Mouse (Mus musculus) midbrain, embryonic 16.5 days (tissue): ENCODE measurements around the gene Adprhl2. TPM values are rescaled to one million over a fixed set of nuclear protein-coding genes. Genes with fewer than 3 reads are reported as not detected.

Source experiments
- ATAC-seq: fragments of 200-750 bp; cut with Nextera tagmentation; 2 replicates; pipeline ENCODE4 v1.8.0; 2017; ENCODE audit warnings: moderate TSS enrichment
- H3K27ac ChIP-seq: fragments of 300-500 bp; sonication (generic); 2 replicates; pipeline ENCODE4 v1.5.1; 2014; ENCODE audit warnings: mild to moderate bottlenecking, low read length, mixed read lengths
- H3K27me3 ChIP-seq: fragments of 300-500 bp; sonication (generic); 2 replicates; pipeline ENCODE4 v1.6.1; 2014; ENCODE audit warnings: low read depth, low read length, mixed read lengths; ENCODE audit not compliant: control insufficient read depth, insufficient read depth
- H3K36me3 ChIP-seq: fragments of 300-500 bp; sonication (generic); 2 replicates; pipeline ENCODE4 v1.6.1; 2014; ENCODE audit warnings: mild to moderate bottlenecking, low read length, moderate library complexity, mixed read lengths; ENCODE audit not compliant: control insufficient read depth, insufficient read depth
- H3K4me1 ChIP-seq: fragments of 300-500 bp; sonication (generic); 2 replicates; pipeline ENCODE4 v1.6.1; 2014; ENCODE audit warnings: mild to moderate bottlenecking, low read length, mixed read lengths; ENCODE audit not compliant: control insufficient read depth, insufficient read depth
- H3K4me2 ChIP-seq: fragments of 300-500 bp; sonication (generic); 2 replicates; pipeline ENCODE4 v1.6.1; 2014; ENCODE audit warnings: mild to moderate bottlenecking, low read length, mixed read lengths
- H3K4me3 ChIP-seq: fragments of 300-500 bp; sonication (generic); 2 replicates; pipeline ENCODE4 v1.5.1; 2014; ENCODE audit warnings: low read depth, mild to moderate bottlenecking, low read length, moderate library complexity, mixed read lengths
- H3K9ac ChIP-seq: fragments of 300-500 bp; sonication (generic); 2 replicates; pipeline ENCODE4 v1.6.1; 2014; ENCODE audit warnings: low read depth, low read length, mixed read lengths
- H3K9me3 ChIP-seq: fragments of 300-500 bp; sonication (generic); replicated peaks from 2 replicates; pipeline ENCODE4 v1.6.1; 2014; ENCODE audit warnings: mild to moderate bottlenecking, low read length, mixed read lengths; ENCODE audit not compliant: control insufficient read depth, poor library complexity, severe bottlenecking
- WGBS: fragments of 180-500 bp; shearing (Covaris S2); extraction: QIAGEN DNeasy Blood & Tissue Kit; methylation state at CpG from one replicate; pipeline ENCODE4 v1.1.7; 2014; 5-methylcytosine and 5-hydroxymethylcytosine counted together
- polyA plus RNA-seq: library from polyadenylated mRNA; unstranded; fragments of >200 nt; fragmentation: Nextera tagmentation; extraction: Ambion mirVana; gene quantifications from 2 replicates; pipeline ENCODE4 v1.2.1, GENCODE M21; 2015

The Adprhl2 gene
- polyA plus RNA-seq: 83.9 and 87.5 TPM in 2 replicates

DNA sequence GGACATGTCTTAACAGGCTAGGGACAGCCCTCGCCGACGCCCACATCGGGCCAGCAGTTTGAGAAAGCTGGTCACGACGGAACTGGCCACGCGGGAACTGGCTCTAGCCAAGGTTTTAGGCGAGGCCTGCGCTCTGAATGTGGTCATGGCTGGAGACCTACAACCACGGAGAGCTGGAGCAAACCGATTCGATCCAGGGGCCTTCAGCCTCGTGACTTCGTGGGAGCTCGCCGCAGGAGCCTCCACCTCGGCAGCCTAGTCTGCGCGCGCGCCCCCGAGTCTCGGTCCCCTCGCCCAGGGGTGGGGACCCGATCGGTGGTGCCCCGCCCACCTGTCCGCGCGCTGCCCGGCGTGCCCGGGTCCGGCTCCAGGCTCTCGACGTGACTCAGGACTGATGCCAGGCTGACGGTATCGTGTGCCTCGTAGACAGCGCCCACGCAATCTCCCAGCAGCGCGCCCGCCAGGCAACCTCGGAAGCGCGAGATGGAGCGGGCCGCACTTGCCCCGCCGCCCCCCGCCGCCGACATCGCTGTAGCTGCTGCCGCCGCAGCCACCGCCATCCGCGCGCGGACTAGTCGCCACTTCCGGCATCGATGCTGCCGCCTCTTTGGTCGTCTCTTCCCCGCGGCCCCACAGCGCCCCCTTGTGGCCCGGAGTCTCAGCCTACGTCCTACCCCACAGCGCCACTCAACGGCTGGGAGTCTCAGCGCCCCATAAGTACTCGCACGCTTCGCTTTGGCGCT lies at the start of gene Adprhl2:
Adprhl2 (minus strand) TSS at position 593 of the 743 bp plus-strand sequence.
- Histone ChIP-seq H3K4me2 (peak within 1 kb of the TSS; percentile 89), H3K27me3 (peaks cover 6% of the 10 kb centered on the region), H3K9ac (peak within 1 kb of the TSS; percentile 88), H3K9me3 (no peaks in the 10 kb centered on the region), H3K36me3 (peaks cover 17% of the 10 kb centered on the region), H3K4me1 (peaks cover 23% of the 10 kb centered on the region), H3K4me3 (peak within 1 kb of the TSS; percentile 83), H3K27ac (peak within 1 kb of the TSS; percentile 89)
- WGBS: under 1% methylated on average over 70 of the region's 80 CpGs
- ATAC-seq: peak; percentile 85

GRCm38 (mm10) chr4:126360069-126360468 lies 38.6 kb upstream of the Adprhl2 start:
- Histone ChIP-seq H3K4me3 (no peak overlapping the region), H3K36me3 (peaks cover 16% of the 10 kb centered on the region), H3K9me3 (no peaks in the 10 kb centered on the region), H3K4me2 (no peak overlapping the region), H3K9ac (no peak overlapping the region), H3K27me3 (no peaks in the 10 kb centered on the region), H3K4me1 (no peaks in the 10 kb centered on the region), H3K27ac (no peak overlapping the region)
- WGBS: 100% methylated on average over 1 of the region's 1 CpGs
- ATAC-seq: no peak

- H3K27ac ChIP-seq: no peak overlapping the region
- 88% methylated on average over 4 of the region's 4 CpGs for WGBS
Observed at GRCm38 (mm10) chr4:126343451-126343850, 21.9 kb upstream of the Adprhl2 start.

GRCm38 (mm10) chr4:126339461-126339860 lies 18.0 kb upstream of the Adprhl2 start:
- Histone ChIP-seq H3K4me3 (no peak overlapping the region), H3K27me3 (no peaks in the 10 kb centered on the region), H3K27ac (no peak overlapping the region), H3K4me2 (no peak overlapping the region), H3K9ac (no peak overlapping the region), H3K36me3 (peaks cover 5% of the 10 kb centered on the region; the same call in 1 of the 2 replicates), H3K4me1 (no peaks in the 10 kb centered on the region), H3K9me3 (no peaks in the 10 kb centered on the region)
- no peak for ATAC-seq
- 57% methylated on average over 4 of the region's 4 CpGs for WGBS

More at GRCm38 (mm10) chr4:126343451-126343850, 21.9 kb upstream of the Adprhl2 start:
- Histone ChIP-seq H3K9ac (no peak overlapping the region), H3K9me3 (no peaks in the 10 kb centered on the region), H3K27me3 (no peaks in the 10 kb centered on the region), H3K4me1 (no peaks in the 10 kb centered on the region), H3K36me3 (peaks cover 10% of the 10 kb centered on the region), H3K4me3 (no peak overlapping the region), H3K4me2 (no peak overlapping the region)
- no peak for ATAC-seq

GRCm38 (mm10) chr4:126332358-126332757 lies 10.9 kb upstream of the Adprhl2 start:
- no peaks in the 10 kb centered on the region for H3K4me1 ChIP-seq
- no peak overlapping the region for H3K4me3 ChIP-seq
- no peak overlapping the region for H3K9ac ChIP-seq
- ATAC-seq: no peak
- H3K9me3 ChIP-seq: no peaks in the 10 kb centered on the region
- H3K4me2 ChIP-seq: no peak overlapping the region
- WGBS: 42% methylated on average over 3 of the region's 3 CpGs
- H3K27ac ChIP-seq: no peak overlapping the region
- no peaks in the 10 kb centered on the region for H3K27me3 ChIP-seq
- peaks cover 2% of the 10 kb centered on the region; the same call in 1 of the 2 replicates for H3K36me3 ChIP-seq

GRCm38 (mm10) chr4:126331751-126332150 lies 10.2 kb upstream of the Adprhl2 start:
- H3K9me3 ChIP-seq: no peaks in the 10 kb centered on the region
- H3K4me2 ChIP-seq: no peak overlapping the region
- ATAC-seq: no peak
- 81% methylated on average over 1 of the region's 1 CpGs for WGBS
- no peak overlapping the region for H3K4me3 ChIP-seq
- no peaks in the 10 kb centered on the region for H3K27me3 ChIP-seq
- H3K9ac ChIP-seq: no peak overlapping the region
- H3K4me1 ChIP-seq: no peaks in the 10 kb centered on the region
- no peak overlapping the region for H3K27ac ChIP-seq
- peaks cover 2% of the 10 kb centered on the region; the same call in 1 of the 2 replicates for H3K36me3 ChIP-seq

DNA sequence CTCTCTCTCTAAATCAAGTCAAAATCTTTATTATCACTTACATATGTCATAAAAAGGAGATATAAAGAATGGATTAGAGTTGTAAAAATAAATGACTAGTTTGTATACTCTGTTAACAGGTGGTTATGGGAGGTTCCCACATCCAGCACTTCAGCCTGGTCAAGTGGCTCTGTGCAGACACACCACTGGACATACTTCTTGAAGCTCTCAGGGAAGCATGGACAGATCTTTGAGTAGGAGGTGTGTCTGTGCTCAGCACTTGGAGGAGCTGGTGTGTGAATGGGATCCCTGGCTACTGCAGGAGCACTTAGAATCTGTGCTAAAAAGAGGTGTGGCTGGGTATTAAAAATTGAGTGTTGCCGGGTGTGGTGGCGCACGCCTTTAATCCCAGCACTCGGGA lies 8.8 kb upstream of the Adprhl2 start:
- no peak for ATAC-seq
- Histone ChIP-seq H3K9me3 (no peaks in the 10 kb centered on the region), H3K27ac (no peak overlapping the region), H3K4me3 (no peak overlapping the region), H3K36me3 (peaks cover 2% of the 10 kb centered on the region; the same call in 1 of the 2 replicates), H3K9ac (no peak overlapping the region), H3K4me2 (no peak overlapping the region), H3K27me3 (no peaks in the 10 kb centered on the region), H3K4me1 (peaks cover 4% of the 10 kb centered on the region)
- 91% methylated on average over 4 of the region's 4 CpGs for WGBS

DNA sequence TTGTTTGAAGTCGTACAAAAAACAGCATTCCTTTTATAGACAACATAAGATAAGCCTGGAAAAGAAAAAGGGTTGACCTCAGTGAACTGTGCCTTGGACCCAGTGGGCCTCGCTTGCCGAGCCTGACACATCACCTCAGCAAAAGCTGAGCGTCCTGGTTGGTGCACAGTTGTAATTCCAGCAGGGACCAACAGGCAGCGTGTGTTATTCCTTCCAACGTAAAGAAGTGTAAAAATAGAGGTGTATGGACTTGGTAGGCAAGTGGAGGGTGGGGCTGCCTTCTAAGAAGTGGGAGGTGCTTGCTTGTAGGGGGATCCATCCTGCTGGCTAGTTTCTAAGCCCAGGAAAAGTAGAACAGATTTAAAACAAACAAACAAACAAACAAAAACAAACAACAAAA lies 4.5 kb upstream of the Adprhl2 start:
- Histone ChIP-seq H3K4me2 (no peak overlapping the region), H3K36me3 (no peaks in the 10 kb centered on the region), H3K27ac (no peak overlapping the region), H3K9ac (no peak overlapping the region), H3K4me3 (no peak overlapping the region), H3K27me3 (peaks cover 6% of the 10 kb centered on the region), H3K9me3 (no peaks in the 10 kb centered on the region), H3K4me1 (peaks cover 9% of the 10 kb centered on the region)
- no peak for ATAC-seq
- WGBS: 22% methylated on average over 6 of the region's 6 CpGs

- ATAC-seq: no peak
- Histone ChIP-seq H3K9me3 (no peaks in the 10 kb centered on the region), H3K4me2 (peak within 1 kb of the TSS; percentile 41), H3K36me3 (no peaks in the 10 kb centered on the region), H3K4me1 (peaks cover 14% of the 10 kb centered on the region), H3K27me3 (peaks cover 6% of the 10 kb centered on the region), H3K4me3 (peak within 1 kb of the TSS; percentile 8; the same call in 1 of the 2 replicates), H3K27ac (peak within 1 kb of the TSS; percentile 11; the same call in 1 of the 2 replicates), H3K9ac (peak within 1 kb of the TSS; percentile 27; the same call in 1 of the 2 replicates)
- WGBS: 11% methylated on average over 23 of the region's 23 CpGs
Observed at GRCm38 (mm10) chr4:126325281-126325861, 3.9 kb upstream of the Adprhl2 start, which contains the start of gene Tekt2. TSS of gene Tekt2 (minus strand) at chr4:126325688.
